Mouse (Mus musculus) limb, embryonic 14.5 days (tissue): ENCODE data around the gene Pfdn6. TPM values are rescaled to one million over a fixed set of nuclear protein-coding genes. Genes with fewer than 3 reads are reported as not detected.
"Not testable (repeated sequence)": the region's sequence is repeated elsewhere in the genome, so short reads cannot be mapped to it uniquely, and the experiment has no call there.

ENCODE experiments used
- ATAC-seq: fragments of 200-750 bp; cut with Nextera tagmentation; 2 replicates; pipeline ENCODE4 v1.8.0; 2017; ENCODE audit warnings: low read depth, moderate number of reproducible peaks, moderate TSS enrichment; ENCODE audit not compliant: low FRiP score
- DNase-seq: peaks from one replicate; pipeline ENCODE4 v3.0.0-alpha.2; 2015; ENCODE audit warnings: low spot score
- H3K27ac ChIP-seq: fragments of 300-500 bp; sonication (generic); replicated peaks from 2 replicates; pipeline ENCODE4 v1.5.1; 2014; ENCODE audit warnings: low read depth, mild to moderate bottlenecking, low read length, moderate library complexity, mixed read lengths
- H3K27me3 ChIP-seq: fragments of 300-500 bp; sonication (generic); 2 replicates; pipeline ENCODE4 v1.6.1; 2014; ENCODE audit warnings: low read length, mixed read lengths; ENCODE audit not compliant: control insufficient read depth, insufficient read depth
- H3K36me3 ChIP-seq: fragments of 300-500 bp; sonication (generic); 2 replicates; pipeline ENCODE4 v1.6.1; 2014; ENCODE audit warnings: mild to moderate bottlenecking, low read length, moderate library complexity, mixed read lengths; ENCODE audit not compliant: control insufficient read depth, insufficient read depth
- H3K4me1 ChIP-seq: fragments of 300-500 bp; sonication (generic); 2 replicates; pipeline ENCODE4 v1.6.1; 2014; ENCODE audit warnings: antibody characterized with exemption, low read length, mixed read lengths; ENCODE audit not compliant: control insufficient read depth, insufficient read depth
- H3K4me2 ChIP-seq: fragments of 300-500 bp; sonication (generic); replicated peaks from 2 replicates; pipeline ENCODE4 v1.6.1; 2014; ENCODE audit warnings: low read depth, mild to moderate bottlenecking, low read length, moderate library complexity; ENCODE audit not compliant: severe bottlenecking
- H3K4me3 ChIP-seq: fragments of 300-500 bp; sonication (generic); replicated peaks from 2 replicates; pipeline ENCODE4 v1.5.1; 2014; ENCODE audit warnings: low read length
- H3K9ac ChIP-seq: fragments of 300-500 bp; sonication (generic); 2 replicates; pipeline ENCODE4 v1.6.1; 2014; ENCODE audit warnings: mild to moderate bottlenecking, low read depth, low read length, moderate library complexity; ENCODE audit not compliant: severe bottlenecking
- H3K9me3 ChIP-seq: fragments of 300-500 bp; sonication (generic); 2 replicates; pipeline ENCODE4 v1.6.1; 2016; ENCODE audit warnings: low read length; ENCODE audit not compliant: control insufficient read depth
- POLR2A ChIP-seq: fragments of 200-500 bp; IDR thresholded peaks from 2 replicates; pipeline ENCODE4 v1.8.0; 2012; ENCODE audit warnings: inconsistent platforms, mild to moderate bottlenecking, moderate library complexity, borderline replicate concordance; ENCODE audit not compliant: insufficient read depth, insufficient read length; ENCODE audit errors: extremely low read depth
- WGBS: fragments of 180-500 bp; shearing (Covaris S2); extraction: QIAGEN DNeasy Blood & Tissue Kit; methylation state at CpG from one replicate; pipeline ENCODE4 v1.1.7; 2014; 5-methylcytosine and 5-hydroxymethylcytosine counted together
- polyA plus RNA-seq, 2 experiments: library from polyadenylated mRNA; depleted of rRNA in 1 of 2; stranded (reverse) in 1 of 2; unstranded in 1 of 2; fragments of >200 nt; fragmentation: Nextera tagmentation in 1 of 2; extraction: Ambion mirVana in 1 of 2; gene quantifications; 2 replicates each; pipeline versions ENCODE4 v1.2.1 to v1.2.3; 2012 to 2014

Pfdn6 gene
- polyA plus RNA-seq, 2 experiments: 104 to 135 TPM

DNA sequence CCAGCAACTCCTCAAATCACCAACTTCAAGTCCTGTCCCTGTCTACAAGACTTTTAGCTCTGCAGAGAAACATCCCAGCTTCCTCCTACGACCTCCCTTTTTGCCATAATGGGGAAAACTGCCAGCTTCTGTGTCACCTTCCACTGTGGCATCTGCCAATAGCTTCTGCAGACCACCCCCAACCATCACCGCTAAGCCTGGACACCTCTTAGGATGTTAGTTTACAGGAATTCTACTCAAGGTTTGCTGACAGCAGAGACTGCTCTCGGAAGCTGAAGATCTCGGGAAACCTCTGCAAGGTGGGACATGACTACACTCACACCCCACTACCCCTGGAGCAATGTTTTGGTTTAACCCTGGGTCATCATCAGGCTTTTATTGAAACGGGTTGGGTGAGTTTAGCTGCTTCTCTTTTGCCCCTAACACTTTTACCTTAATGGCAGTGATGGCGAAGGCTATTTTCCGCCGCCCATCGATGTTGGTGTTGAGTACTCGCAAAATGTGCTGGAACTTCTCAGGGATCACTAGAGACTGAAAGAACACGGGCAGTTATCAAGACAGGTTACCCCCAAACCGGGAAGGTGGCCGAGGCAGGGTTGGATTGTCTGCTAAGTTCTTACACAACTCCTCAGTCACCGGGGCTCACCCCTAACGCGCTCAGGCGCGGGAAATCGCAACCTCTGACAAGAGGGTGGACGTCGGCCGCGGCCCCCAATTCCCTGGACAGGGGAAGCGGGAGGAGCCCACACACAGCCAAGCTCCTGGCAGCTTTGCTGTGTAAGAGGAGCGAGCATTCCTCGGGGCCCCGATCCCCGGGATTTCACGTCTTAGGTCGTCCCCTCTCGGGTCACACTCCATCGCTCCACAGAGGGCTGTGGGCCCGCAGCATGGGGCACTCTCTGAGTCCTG is 14.8 kb upstream of the Pfdn6 start:
- Histone ChIP-seq H3K9ac (peak overlapping the region; percentile 96), H3K27ac (peak overlapping the region; percentile 91), H3K9me3 (no peaks in the 10 kb centered on the region), H3K4me3 (peak overlapping the region; percentile 95), H3K36me3 (peaks cover 60% of the 10 kb centered on the region), H3K27me3 (no peaks in the 10 kb centered on the region), H3K4me2 (peak overlapping the region; percentile 99), H3K4me1 (peaks cover 38% of the 10 kb centered on the region)
- no peak for DNase-seq
- 1% methylated on average over 33 of the region's 33 CpGs for WGBS
- peak; percentile 7 for ATAC-seq
- no peak for TF ChIP-seq POLR2A

DNA sequence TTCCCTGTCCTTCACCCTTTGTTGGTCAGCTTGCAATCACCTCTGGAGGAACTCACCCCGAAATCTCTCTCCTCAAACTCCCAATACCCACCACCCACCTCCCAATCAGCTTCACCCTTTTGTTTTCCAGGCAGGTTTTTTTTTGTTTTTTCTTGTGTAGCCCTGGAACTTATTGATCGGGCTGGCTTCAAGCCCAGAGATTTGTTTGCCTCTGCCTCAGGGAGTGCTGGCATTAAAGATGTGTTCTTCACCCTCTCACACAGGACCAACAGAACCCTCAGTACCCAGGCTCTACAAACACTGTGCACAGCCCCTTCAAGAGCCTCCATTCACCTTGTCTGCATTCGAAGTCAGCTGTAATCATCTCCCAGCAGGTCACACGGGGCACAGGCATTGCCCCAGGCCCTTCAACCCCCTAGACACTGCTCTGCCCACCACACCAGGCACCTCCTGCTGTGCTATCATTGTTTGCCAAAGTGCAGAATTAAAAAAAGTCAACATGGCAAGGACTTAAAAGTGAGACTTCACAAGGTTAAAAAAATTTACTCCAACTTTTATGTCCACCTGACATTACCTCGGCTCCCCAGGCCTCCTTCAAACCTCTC is 13.9 kb upstream of the Pfdn6 start:
- no peak for TF ChIP-seq POLR2A
- no peak for DNase-seq
- Histone ChIP-seq H3K9me3 (no peaks in the 10 kb centered on the region), H3K27ac (peak overlapping the region; percentile 91; the same call in 1 of the 2 replicates), H3K27me3 (no peaks in the 10 kb centered on the region), H3K4me1 (peaks cover 38% of the 10 kb centered on the region), H3K36me3 (peaks cover 59% of the 10 kb centered on the region), H3K4me3 (peak overlapping the region; percentile 95), H3K4me2 (peak overlapping the region; percentile 99), H3K9ac (peak overlapping the region; percentile 96)
- ATAC-seq: no peak
- WGBS: 32% methylated on average over 5 of the region's 5 CpGs

DNA sequence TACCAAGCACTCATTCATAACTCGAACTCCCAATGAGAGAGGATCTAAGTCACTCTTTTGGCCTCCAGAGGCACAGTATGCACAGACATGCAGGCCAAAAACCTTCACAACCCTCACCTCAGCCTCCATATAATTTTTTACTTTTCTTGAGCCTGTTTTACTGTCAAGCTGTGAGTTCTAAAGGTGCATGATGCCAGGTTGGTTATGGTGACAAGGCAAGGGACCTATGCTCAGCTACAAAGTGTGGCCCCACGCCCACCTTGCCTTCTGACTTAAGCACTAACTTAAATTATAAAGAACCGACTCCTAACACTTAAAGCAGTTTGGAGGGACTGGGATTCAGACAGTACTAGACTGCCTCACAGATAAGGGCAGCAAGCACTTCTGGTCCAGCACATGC is 13.2 kb upstream of the Pfdn6 start:
- Histone ChIP-seq H3K4me1 (peaks cover 38% of the 10 kb centered on the region), H3K4me2 (no peak overlapping the region), H3K9ac (peak overlapping the region; percentile 21; the same call in 1 of the 2 replicates), H3K27me3 (no peaks in the 10 kb centered on the region), H3K36me3 (peaks cover 58% of the 10 kb centered on the region), H3K27ac (no peak overlapping the region), H3K4me3 (no peak overlapping the region), H3K9me3 (no peaks in the 10 kb centered on the region)
- TF ChIP-seq POLR2A: no peak
- no peak for ATAC-seq
- DNase-seq: no peak
- 88% methylated on average over 3 of the region's 3 CpGs for WGBS

GRCm38 (mm10) chr17:33952879-33953278 is 12.7 kb upstream of the Pfdn6 start:
- DNase-seq (no peak), ATAC-seq (no peak)
- 0 out of 2 replicates have a peak overlapping the region, but pooled peaks have one; percentile 7 for H3K4me2 ChIP-seq
- no peaks in the 10 kb centered on the region for H3K9me3 ChIP-seq
- H3K9ac ChIP-seq: peak overlapping the region; percentile 21; the same call in 1 of the 2 replicates
- peaks cover 38% of the 10 kb centered on the region for H3K4me1 ChIP-seq
- H3K4me3 ChIP-seq: no peak overlapping the region
- no peak for TF ChIP-seq POLR2A
- WGBS: 76% methylated on average over 4 of the region's 4 CpGs
- no peak overlapping the region for H3K27ac ChIP-seq
- peaks cover 54% of the 10 kb centered on the region for H3K36me3 ChIP-seq
- no peaks in the 10 kb centered on the region for H3K27me3 ChIP-seq

DNA sequence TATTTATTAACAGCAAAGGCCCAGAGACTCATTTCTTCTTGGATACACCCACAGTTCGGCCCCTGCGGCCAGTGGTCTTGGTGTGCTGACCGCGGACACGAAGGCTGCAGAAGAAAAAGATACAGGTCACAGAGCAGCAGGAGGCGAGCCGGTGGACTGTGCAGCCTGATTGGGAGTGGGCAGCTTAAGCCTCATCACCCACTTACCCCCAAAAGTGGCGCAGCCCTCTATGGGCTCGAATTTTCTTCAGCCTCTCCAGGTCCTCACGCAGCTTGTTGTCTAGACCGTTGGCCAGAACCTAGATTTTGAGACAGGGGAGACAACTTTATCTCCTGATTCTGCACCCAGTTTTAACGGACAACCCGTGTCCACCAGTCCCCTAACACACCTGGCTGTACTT is 11.9 kb upstream of the Pfdn6 start:
- not testable (repeated sequence) for H3K27ac ChIP-seq, DNase-seq, ATAC-seq, H3K27me3 ChIP-seq, H3K9me3 ChIP-seq
- H3K9ac ChIP-seq: peak overlapping the region; percentile 63; the same call in 1 of the 2 replicates
- H3K4me3 ChIP-seq: peak overlapping the region; percentile 43
- H3K4me2 ChIP-seq: peak overlapping the region; percentile 85
- 74% methylated on average over 13 of the region's 13 CpGs for WGBS
- H3K4me1 ChIP-seq: peaks cover 38% of the 10 kb centered on the region
- peaks cover 60% of the 10 kb centered on the region for H3K36me3 ChIP-seq
